Mouse (Mus musculus): Measurements from ENCODE around the gene Zfp292.

DNA sequence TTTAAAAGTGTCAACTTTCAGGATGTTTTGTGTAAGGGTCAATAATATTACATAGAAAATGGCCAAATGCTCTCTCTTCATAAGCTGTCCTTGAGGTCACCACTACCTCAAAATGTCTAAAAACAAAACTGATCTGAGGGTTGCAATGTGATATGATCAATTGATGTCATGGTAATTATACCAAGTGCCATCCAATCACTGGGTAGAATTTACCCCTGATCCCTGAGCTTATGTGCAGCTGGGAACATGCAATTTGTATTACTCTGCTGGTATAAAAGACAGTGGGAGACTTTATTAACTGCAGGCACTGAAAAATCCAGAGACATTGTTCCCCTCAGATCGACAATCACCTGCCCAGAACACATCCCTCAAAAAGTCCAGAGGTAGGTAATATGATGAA, 10.7 kb upstream of the Zfp292 start, which contains the start of gene Cga:
- TF ChIP-seq MYOD1 (IDR thresholded peaks at IDR 0.05; ENCODE audit: control insufficient read depth in 1 of 3, insufficient read length in 2 of 3, low read depth in 2 of 3) (no peak), POLR2A (IDR thresholded peaks at IDR 0.05; ENCODE audit: insufficient read length, low read depth) (no peak), MAX (IDR thresholded peaks at IDR 0.05; ENCODE audit: low read depth) (no peak), REST (IDR thresholded peaks at IDR 0.05; ENCODE audit: insufficient read depth, insufficient read length) (no peak), USF1 (IDR thresholded peaks at IDR 0.05; ENCODE audit: low read depth) (no peak), MYOG (IDR thresholded peaks at IDR 0.05; ENCODE audit: control insufficient read depth in 1 of 3, insufficient read depth in 1 of 3, insufficient read length in 2 of 3, low read depth in 2 of 3) (no peak), TCF12 (IDR thresholded peaks at IDR 0.05; ENCODE audit: insufficient read depth, poor library complexity, severe bottlenecking) (no peak), TCF3 (IDR thresholded peaks at IDR 0.05; ENCODE audit: insufficient read length, low read depth) (no peak), E2F4 (IDR thresholded peaks at IDR 0.05; ENCODE audit: insufficient read depth) (no peak)
